Mouse (Mus musculus): ENCODE results near the gene Fbxl2. TPM values are rescaled to one million over a fixed set of nuclear protein-coding genes. Genes with fewer than 3 reads are reported as not detected.
A peak's percentile ranks its signal among the peaks of the same experiment; 100 is the strongest.

The Fbxl2 gene
- polyA plus RNA-seq, 1 experiment from 2014 or later: 7.7 TPM

DNA sequence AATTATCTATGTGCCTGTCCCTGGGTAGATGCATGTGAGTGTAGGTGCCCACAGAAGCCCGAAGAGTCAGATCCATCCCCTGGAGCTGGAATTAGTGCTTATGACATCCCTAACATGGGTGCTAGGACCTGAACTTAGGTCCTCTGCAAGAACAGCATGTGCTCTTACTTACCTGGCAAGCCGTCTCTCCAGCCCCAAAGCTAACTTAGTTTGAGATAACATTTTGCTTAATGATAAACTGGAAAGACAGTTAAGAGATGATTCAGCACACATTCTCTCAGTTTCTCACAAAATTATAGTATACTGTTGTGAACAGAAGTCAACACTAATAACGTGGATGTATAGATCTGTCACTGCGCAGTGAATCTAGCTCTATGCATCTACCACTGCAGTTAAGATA lies 79.2 kb downstream of the Fbxl2 start:
- Histone ChIP-seq H3K36me3 (peaks cover 94% of the 10 kb centered on the region), H3K27ac (no peak overlapping the region), H3K27me3 (no peaks in the 10 kb centered on the region), H3K4me3 (no peak overlapping the region), H3K4me1 (no peaks in the 10 kb centered on the region), H3K9me3 (no peaks in the 10 kb centered on the region), H3K9ac (no peak overlapping the region), H3K4me2 (replicated peaks) (no peak overlapping the region)
- no peak for ATAC-seq (ENCODE audit: low FRiP score, low read depth)
- 92% methylated on average over 4 of the region's 4 CpGs for WGBS

DNA sequence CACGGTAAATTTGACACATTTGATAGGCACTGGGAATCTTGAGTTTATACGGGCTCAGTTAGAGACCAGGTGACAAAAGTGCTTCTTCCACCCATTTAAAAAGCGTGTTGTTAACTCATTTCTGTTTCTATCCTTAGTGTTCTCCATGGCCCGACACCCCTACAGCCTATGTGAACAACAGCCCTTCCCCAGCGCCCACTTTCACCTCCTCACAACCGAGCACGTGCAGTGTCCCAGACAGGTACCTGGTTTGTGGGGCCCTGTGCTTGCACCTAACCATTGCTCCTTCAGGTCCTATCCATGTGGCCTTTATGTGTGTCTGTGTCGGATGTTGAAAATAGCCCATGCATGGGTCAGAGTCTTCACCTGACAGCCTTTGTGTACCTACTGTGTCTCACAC lies 81.6 kb downstream of the Fbxl2 start:
- no peak overlapping the region for H3K27ac ChIP-seq
- no peak overlapping the region for H3K9ac ChIP-seq
- H3K4me1 ChIP-seq: no peaks in the 10 kb centered on the region
- peaks cover 93% of the 10 kb centered on the region for H3K36me3 ChIP-seq
- H3K4me3 ChIP-seq: no peak overlapping the region
- WGBS: 93% methylated on average over 8 of the region's 8 CpGs
- no peaks in the 10 kb centered on the region for H3K27me3 ChIP-seq
- no peak for ATAC-seq (ENCODE audit: low FRiP score, low read depth)
- no peak overlapping the region for H3K4me2 ChIP-seq (replicated peaks)
- no peaks in the 10 kb centered on the region for H3K9me3 ChIP-seq

DNA sequence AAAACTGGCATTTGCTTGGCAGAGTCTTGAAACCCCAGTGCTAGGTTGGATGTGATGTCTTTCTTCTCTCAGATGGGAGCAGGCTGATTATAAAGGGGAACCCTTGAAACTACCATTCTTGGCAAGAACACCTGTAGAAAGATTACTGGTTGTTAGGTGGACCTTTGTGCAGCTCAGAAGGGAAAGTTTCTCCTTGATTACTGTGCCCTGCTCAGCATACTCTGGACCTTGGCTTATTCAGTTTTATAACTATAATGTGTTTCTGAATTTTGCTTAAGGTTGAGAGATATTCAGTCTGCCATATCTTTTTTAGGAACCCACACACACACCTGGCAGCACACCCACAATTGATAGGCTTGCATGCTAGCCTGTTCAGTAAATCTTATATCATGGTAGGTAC lies 82.3 kb downstream of the Fbxl2 start:
- Histone ChIP-seq H3K9ac (no peak overlapping the region), H3K9me3 (no peaks in the 10 kb centered on the region), H3K27ac (no peak overlapping the region), H3K4me2 (replicated peaks) (no peak overlapping the region), H3K4me1 (no peaks in the 10 kb centered on the region), H3K4me3 (no peak overlapping the region), H3K27me3 (no peaks in the 10 kb centered on the region), H3K36me3 (peaks cover 93% of the 10 kb centered on the region)
- no peak for ATAC-seq (ENCODE audit: low FRiP score, low read depth)

DNA sequence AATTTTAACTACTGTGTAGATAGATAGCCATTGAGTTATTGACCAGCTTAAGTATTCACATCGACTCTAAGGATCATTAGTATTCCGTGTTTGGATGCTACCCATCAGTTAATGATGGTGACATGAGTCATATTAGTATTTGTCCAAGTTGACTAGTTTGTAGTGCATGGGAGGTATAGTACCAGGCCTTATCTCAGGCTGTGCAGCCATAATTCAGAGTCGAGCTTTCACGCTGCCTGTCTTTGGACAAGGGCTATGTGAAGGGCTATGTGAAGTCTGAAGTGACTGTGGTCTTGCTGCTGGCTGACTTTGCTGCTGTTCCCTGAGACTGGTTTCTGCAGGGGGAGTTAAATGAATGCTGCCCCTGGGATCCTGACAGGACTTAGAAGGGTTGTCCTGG lies 88.2 kb downstream of the Fbxl2 start:
- Histone ChIP-seq H3K27ac (no peak overlapping the region), H3K9me3 (no peaks in the 10 kb centered on the region), H3K4me2 (replicated peaks) (no peak overlapping the region), H3K4me3 (no peak overlapping the region), H3K27me3 (no peaks in the 10 kb centered on the region), H3K36me3 (peaks cover 76% of the 10 kb centered on the region), H3K4me1 (no peaks in the 10 kb centered on the region), H3K9ac (no peak overlapping the region)
- 97% methylated on average over 4 of the region's 4 CpGs for WGBS
- ATAC-seq (ENCODE audit: low FRiP score, low read depth): no peak

DNA sequence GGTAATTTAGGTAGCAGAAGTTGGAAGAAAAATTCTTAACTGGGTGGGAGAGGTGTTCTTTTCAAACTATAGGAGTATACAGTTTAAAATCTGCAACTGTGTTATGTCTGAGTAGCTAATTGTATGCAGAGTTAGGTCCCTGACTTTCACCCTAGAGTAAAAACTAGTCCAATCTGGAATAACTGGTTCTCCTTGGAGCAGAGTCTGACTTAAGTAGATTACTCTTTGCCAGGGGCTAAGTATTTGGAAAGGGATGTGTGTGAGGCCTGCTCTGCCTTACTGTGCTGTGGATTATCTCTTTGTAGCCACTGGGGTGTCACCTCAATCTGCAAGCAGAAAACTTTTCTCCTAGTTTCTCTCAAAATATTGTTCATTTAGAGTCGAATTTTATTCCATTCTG lies 98.8 kb downstream of the Fbxl2 start:
- Histone ChIP-seq H3K36me3 (peaks cover 55% of the 10 kb centered on the region), H3K9me3 (no peaks in the 10 kb centered on the region), H3K4me3 (no peak overlapping the region), H3K27ac (no peak overlapping the region), H3K27me3 (no peaks in the 10 kb centered on the region), H3K9ac (no peak overlapping the region), H3K4me2 (replicated peaks) (no peak overlapping the region), H3K4me1 (no peaks in the 10 kb centered on the region)
- WGBS: 88% methylated on average over 1 of the region's 1 CpGs
- no peak for ATAC-seq (ENCODE audit: low FRiP score, low read depth)

DNA sequence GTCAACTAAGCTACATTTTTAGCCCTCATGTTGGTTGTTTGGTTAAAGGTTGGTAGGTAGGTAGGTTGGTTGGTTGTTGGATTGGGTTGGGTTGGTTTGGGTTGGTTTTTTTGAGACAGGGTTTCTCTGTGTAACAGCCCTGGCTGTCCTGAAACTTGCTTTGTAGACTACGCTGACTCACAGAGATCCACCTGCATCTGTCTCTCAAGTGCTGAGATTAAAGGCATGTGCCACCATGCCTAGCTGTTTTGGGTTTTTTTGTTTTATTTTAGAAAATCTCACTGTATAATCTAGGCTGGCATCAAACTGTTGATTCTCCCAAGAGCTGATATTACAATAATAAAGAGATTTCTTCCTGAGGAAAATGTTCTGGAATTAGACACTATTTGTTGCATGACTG lies 102.6 kb downstream of the Fbxl2 start:
- Histone ChIP-seq H3K4me1 (no peaks in the 10 kb centered on the region), H3K9me3 (no peaks in the 10 kb centered on the region), H3K27ac (no peak overlapping the region), H3K9ac (no peak overlapping the region), H3K4me3 (no peak overlapping the region), H3K4me2 (replicated peaks) (no peak overlapping the region), H3K27me3 (no peaks in the 10 kb centered on the region), H3K36me3 (peaks cover 35% of the 10 kb centered on the region)
- 100% methylated on average over 1 of the region's 1 CpGs for WGBS
- ATAC-seq (ENCODE audit: low FRiP score, low read depth): no peak

DNA sequence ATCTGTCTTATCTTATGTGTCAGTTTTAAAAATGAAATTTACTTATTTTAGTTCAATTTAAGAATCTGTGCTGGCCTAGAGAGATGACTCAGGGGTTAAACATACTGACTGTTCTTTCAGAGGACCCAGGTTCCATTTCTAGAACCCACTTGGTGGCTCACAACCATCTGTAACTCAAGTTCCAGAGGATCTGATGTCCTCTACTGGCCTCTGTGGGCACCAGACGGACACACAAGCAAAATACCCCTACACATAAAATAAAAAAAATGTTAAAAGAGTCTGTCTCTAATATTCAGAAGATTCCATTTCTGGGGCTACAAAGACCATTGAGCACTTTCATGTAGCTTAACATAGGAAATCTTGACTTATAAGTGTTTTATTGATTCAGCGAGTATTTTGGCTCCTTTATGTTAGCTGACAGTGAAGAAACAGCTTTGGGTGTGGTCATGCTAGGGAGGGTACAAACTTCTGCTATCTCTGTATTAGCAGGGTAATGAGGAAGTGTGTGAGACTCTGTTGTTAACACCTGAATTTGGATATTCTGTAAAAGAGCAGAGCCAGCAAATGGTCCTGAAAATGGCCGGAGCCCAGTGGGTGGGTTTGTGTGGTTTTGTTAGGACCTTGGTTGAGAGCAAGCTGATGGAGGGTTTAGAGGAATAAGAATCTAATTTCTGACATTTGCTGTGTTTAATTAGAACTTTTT lies 104.7 kb downstream of the Fbxl2 start:
- WGBS: 92% methylated on average over 3 of the region's 3 CpGs
- no peak overlapping the region for H3K9ac ChIP-seq
- peaks cover under 1% of the 10 kb centered on the region; the same call in 1 of the 2 replicates for H3K4me1 ChIP-seq
- H3K27ac ChIP-seq: no peak overlapping the region
- H3K4me3 ChIP-seq: no peak overlapping the region
- no peaks in the 10 kb centered on the region for H3K27me3 ChIP-seq
- no peak overlapping the region for H3K4me2 ChIP-seq (replicated peaks)
- ATAC-seq (ENCODE audit: low FRiP score, low read depth): no peak
- H3K9me3 ChIP-seq: no peaks in the 10 kb centered on the region
- H3K36me3 ChIP-seq: peaks cover 16% of the 10 kb centered on the region

DNA sequence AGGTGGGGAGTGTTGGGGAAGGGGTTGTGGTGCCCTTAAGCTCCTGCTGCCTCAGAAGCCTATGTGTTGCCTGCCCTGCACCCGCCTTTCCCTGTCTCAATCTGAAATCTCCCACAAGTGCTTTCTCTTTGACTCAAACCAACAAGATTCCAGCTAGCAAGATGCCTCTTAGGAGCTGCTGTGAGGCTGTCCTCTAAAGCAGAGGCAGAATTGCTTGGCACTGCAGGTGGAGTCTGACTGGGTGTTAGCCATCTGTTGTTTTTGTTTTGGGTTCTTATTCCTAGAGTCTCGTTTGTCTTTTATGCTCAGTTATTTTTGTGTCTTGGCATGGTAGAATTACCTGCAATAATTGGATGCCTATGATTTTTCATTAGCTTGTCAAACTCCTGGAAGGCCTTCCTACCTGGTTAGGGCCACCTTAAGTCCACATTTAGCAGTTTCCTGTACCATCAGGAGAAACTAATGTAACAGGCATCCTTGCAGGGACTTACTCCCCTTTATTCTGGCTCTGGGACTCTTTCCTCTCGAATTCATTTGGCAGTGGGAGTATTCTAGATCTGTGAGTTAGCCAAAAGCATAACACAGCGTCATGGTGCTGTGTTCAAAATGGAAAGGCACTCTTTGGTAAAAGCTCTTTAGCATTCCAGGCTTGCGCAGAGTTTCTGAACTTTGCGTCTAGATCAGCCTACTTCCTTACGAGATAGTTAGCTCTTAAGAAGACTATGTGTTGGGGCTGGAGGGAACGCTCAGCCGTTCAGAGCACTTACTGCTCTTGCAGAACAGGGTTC lies 106.7 kb downstream of the Fbxl2 start:
- ATAC-seq (ENCODE audit: low FRiP score, low read depth): no peak
- Histone ChIP-seq H3K4me1 (peaks cover 10% of the 10 kb centered on the region), H3K9ac (no peak overlapping the region), H3K4me2 (replicated peaks) (no peak overlapping the region), H3K27me3 (no peaks in the 10 kb centered on the region), H3K27ac (no peak overlapping the region), H3K4me3 (no peak overlapping the region), H3K9me3 (no peaks in the 10 kb centered on the region), H3K36me3 (no peaks in the 10 kb centered on the region)
- WGBS: 83% methylated on average over 9 of the region's 9 CpGs

DNA sequence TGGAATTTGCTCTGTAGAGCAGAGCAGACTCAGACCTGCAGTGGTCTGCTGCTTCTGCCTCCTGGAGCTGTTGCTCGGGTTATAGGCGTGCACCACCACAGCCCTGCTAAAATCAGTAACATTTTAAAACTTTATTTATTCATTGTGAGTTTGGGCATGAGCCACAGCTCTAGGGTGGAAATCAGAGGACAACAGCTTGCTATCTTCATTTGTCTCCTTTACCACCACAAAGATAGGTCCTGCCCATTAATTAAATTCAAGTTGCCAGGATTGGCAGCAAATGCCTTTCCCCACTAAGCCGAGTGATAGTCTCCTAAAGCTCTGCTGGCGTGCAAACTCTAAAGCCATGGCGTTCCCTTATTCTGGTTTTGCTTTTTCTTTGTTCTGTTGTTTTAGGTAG lies 110.4 kb downstream of the Fbxl2 start:
- Histone ChIP-seq H3K4me1 (peaks cover 28% of the 10 kb centered on the region), H3K4me3 (no peak overlapping the region), H3K4me2 (replicated peaks) (no peak overlapping the region), H3K9me3 (no peaks in the 10 kb centered on the region), H3K27me3 (no peaks in the 10 kb centered on the region), H3K36me3 (no peaks in the 10 kb centered on the region), H3K27ac (no peak overlapping the region; the same call in 1 of the 2 replicates), H3K9ac (no peak overlapping the region)
- ATAC-seq (ENCODE audit: low FRiP score, low read depth): no peak
- WGBS: 77% methylated on average over 5 of the region's 5 CpGs

DNA sequence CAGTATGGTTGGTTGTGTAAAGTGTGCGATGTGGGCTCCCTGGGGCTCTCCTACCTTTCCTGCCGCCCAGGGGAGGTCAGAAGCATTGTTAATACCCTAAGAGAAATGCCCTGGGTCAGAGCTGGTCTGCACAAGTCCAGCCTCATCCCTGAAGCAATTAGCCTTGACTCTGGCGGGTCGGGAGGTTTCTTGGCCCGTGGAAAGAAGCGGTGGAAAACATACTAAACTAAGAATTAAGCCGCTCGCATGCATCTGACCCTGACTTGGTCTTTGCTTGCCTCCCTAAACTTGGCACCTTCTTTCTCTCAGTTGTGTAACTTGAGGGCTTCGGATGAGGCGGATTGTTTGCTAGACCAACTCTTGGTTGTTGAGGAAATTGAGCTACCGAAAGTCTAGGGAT lies 113.5 kb downstream of the Fbxl2 start:
- peak overlapping the region; percentile 99 for H3K4me3 ChIP-seq
- WGBS: 25% methylated on average over 11 of the region's 11 CpGs
- peak overlapping the region; percentile 24; the same call in 1 of the 2 replicates for H3K27ac ChIP-seq

DNA sequence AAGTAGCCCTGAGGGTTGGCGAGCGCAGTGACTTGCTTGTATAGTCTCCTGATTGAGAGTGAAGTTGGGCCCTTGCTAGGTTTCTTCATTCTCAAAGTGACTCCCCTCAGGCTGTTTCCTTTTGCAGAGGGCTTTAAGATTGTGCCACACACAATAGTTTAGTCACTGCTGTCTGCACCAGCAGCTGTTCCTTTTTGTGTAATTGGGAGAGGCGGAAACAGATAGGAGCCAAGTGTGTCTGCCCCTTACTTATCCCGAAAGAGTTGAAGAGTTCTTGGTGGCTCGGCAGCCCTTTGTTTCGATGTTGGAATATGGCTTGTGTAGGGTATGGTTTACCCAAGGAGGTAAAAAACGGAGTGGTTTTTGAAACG lies 113.9 kb downstream of the Fbxl2 start:
- ATAC-seq (ENCODE audit: low FRiP score, low read depth): no peak
- H3K9me3 ChIP-seq: no peaks in the 10 kb centered on the region
- peak overlapping the region; percentile 96 for H3K9ac ChIP-seq
- H3K36me3 ChIP-seq: no peaks in the 10 kb centered on the region
- peak overlapping the region; percentile 76 for H3K4me2 ChIP-seq (replicated peaks)
- peak overlapping the region; percentile 86 for H3K27ac ChIP-seq
- no peaks in the 10 kb centered on the region for H3K27me3 ChIP-seq
- peak overlapping the region; percentile 99 for H3K4me3 ChIP-seq
- 4% methylated on average over 8 of the region's 8 CpGs for WGBS
- peaks cover 32% of the 10 kb centered on the region for H3K4me1 ChIP-seq

More for the DNA sequence above, 113.5 kb downstream of the Fbxl2 start:
- H3K36me3 ChIP-seq: no peaks in the 10 kb centered on the region
- peaks cover 32% of the 10 kb centered on the region for H3K4me1 ChIP-seq
- H3K9me3 ChIP-seq: no peaks in the 10 kb centered on the region
- H3K27me3 ChIP-seq: no peaks in the 10 kb centered on the region
- ATAC-seq (ENCODE audit: low FRiP score, low read depth): no peak
- peak overlapping the region; percentile 76 for H3K4me2 ChIP-seq (replicated peaks)
- peak overlapping the region; percentile 96 for H3K9ac ChIP-seq

DNA sequence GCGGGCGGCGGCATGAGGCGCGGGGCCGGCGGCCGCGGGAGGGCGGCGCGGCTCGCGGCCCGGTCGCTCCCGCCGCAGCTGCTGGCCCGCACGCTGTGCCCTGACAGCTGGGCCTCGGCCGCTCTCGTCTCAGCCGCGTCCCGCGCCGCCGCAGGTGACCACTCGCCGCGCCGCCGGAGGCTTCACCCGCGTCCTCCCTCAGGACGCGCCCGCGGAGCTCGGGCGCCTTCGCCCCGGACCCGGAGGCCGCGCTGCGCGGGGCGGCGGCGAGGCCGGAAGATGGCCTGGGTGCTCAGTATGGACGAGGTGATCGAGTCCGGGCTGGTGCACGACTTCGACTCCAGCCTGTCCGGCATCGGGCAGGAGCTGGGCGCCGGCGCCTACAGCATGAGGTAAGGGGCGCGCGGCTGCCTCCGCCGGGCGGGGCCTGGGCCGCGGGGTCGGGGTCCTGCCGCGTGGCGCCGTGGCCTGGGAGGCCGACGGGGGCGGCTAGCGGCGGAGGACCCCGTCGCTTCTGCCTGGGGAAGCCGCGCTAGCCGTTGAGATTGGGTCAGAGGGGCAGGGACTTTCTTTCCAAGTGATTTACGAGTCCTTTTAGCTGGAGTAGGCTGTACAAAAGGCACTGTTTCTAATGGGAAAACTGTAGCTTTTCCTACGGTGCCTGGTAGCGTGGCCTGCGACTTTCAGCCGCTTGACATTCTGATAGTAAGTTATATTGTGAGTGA lies 114.5 kb downstream of the Fbxl2 start:
- Histone ChIP-seq H3K27ac (peak overlapping the region; percentile 86), H3K4me1 (peaks cover 32% of the 10 kb centered on the region), H3K4me3 (peak overlapping the region; percentile 99), H3K9ac (peak overlapping the region; percentile 96), H3K4me2 (replicated peaks) (peak overlapping the region; percentile 76), H3K9me3 (no peaks in the 10 kb centered on the region), H3K36me3 (no peaks in the 10 kb centered on the region), H3K27me3 (no peaks in the 10 kb centered on the region)
- ATAC-seq (ENCODE audit: low FRiP score, low read depth): peak; percentile 8; the same call in 1 of the 2 replicates
- under 1% methylated on average over 75 of the region's 91 CpGs for WGBS
